Mouse (Mus musculus) liver, postnatal 0 days (tissue): ENCODE measurements at regions not wholly inside any gene's neighbourhood (a gene's known extent, or its start where the extent isn't known, plus 50 kb on each side); places are given as distances from the start of the nearest gene placed in this dataset.
A peak's percentile ranks its signal among the peaks of the same experiment; 100 is the strongest.

Source experiments
- ATAC-seq: fragments of 200-750 bp; cut with Nextera tagmentation; 2 replicates; pipeline ENCODE4 v1.8.0; 2017; ENCODE audit warnings: mild to moderate bottlenecking, moderate library complexity
- DNase-seq: peaks from one replicate; pipeline ENCODE4 v3.0.0-alpha.2; 2016
- H3K27ac ChIP-seq: fragments of 300-500 bp; sonication (generic); 2 replicates; pipeline ENCODE4 v1.5.1; 2014; ENCODE audit warnings: antibody characterized with exemption, moderate library complexity, mild to moderate bottlenecking, low read depth
- H3K27me3 ChIP-seq: fragments of 300-500 bp; sonication (generic); 2 replicates; pipeline ENCODE4 v1.6.1; 2014; ENCODE audit warnings: low read length, control low read depth, mixed read lengths; ENCODE audit not compliant: insufficient read depth
- H3K36me3 ChIP-seq: fragments of 300-500 bp; sonication (generic); replicated peaks from 2 replicates; pipeline ENCODE4 v1.6.1; 2014; ENCODE audit warnings: mild to moderate bottlenecking, control low read depth, low read length, moderate library complexity, mixed read lengths; ENCODE audit not compliant: insufficient read depth
- H3K4me1 ChIP-seq: fragments of 300-500 bp; sonication (generic); 2 replicates; pipeline ENCODE4 v1.6.1; 2014; ENCODE audit warnings: antibody characterized with exemption, mild to moderate bottlenecking, control low read depth; ENCODE audit not compliant: insufficient read depth
- H3K4me2 ChIP-seq: fragments of 300-500 bp; sonication (generic); 2 replicates; pipeline ENCODE4 v1.6.1; 2014; ENCODE audit warnings: low read depth, mild to moderate bottlenecking, low read length, moderate library complexity, mixed read lengths
- H3K4me3 ChIP-seq: fragments of 300-500 bp; sonication (generic); 2 replicates; pipeline ENCODE4 v1.5.1; 2014; ENCODE audit warnings: low read depth, low read length
- H3K9ac ChIP-seq: fragments of 300-500 bp; sonication (generic); replicated peaks from 2 replicates; pipeline ENCODE4 v1.6.1; 2014; ENCODE audit warnings: mild to moderate bottlenecking, moderate library complexity
- H3K9me3 ChIP-seq: fragments of 300-500 bp; sonication (generic); 2 replicates; pipeline ENCODE4 v1.6.1; 2016; ENCODE audit warnings: mild to moderate bottlenecking, control low read depth, low read length, mixed read lengths
- CTCF ChIP-seq: sonication (generic); IDR thresholded peaks from 2 replicates; pipeline ENCODE4 v1.5.1; 2016; ENCODE audit warnings: antibody characterized with exemption, low read depth
- EP300 ChIP-seq: IDR thresholded peaks from 2 replicates; pipeline ENCODE4 v1.6.1; 2016; ENCODE audit warnings: antibody characterized with exemption, low read depth, mild to moderate bottlenecking
- WGBS: fragments of 180-500 bp; shearing (Covaris S2); extraction: QIAGEN DNeasy Blood & Tissue Kit; methylation state at CpG from one replicate; pipeline ENCODE4 v1.1.7; 2014; ENCODE audit not compliant: insufficient replicate concordance; 5-methylcytosine and 5-hydroxymethylcytosine counted together

DNA sequence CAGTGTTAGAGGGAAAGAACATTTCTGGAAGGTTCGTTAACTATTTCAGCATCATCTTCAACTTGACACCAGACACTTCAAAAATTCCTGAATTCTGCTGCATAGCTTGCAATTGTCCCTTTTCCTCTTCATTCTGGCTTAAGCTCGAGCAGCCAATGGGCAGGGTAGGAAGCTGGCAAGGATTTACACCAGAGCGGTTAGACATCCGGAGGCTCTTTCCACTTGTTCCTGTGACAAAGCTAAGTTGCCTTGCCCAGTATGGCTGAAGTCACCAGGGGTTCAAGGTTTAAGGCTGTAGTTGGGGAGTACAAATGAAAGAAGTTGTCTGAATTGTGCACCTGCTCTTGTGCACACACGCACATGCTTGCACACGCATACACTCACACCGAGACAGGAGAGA is 206.8 kb upstream of the Serp2 start:
- WGBS = 77% methylated on average over 7 of the region's 7 CpGs
- H3K9me3 ChIP-seq = no peaks in the 10 kb centered on the region

DNA sequence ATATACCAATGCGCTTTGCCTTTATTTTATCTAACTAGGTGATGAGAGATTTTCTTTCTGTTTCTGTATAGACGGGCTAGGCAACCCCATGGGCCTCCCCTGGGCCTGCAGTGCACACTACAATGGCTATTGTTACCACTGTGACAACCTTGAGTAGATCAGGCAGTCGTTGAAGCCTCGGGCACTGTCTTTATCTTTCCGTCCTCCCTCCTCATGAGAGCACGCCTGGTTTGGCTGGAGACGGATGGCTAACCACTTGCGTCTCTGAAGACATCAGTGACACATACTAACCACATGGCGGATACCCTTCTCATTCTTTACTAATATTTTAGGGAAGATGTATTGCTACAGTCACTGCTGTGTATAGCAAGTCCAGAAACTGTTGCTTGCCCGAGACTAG is 206.1 kb upstream of the Serp2 start:
- Histone ChIP-seq H3K36me3 (no peaks in the 10 kb centered on the region), H3K9ac (no peak overlapping the region), H3K27ac (no peak overlapping the region), H3K4me1 (peaks cover 9% of the 10 kb centered on the region), H3K4me3 (no peak overlapping the region), H3K4me2 (no peak overlapping the region), H3K9me3 (no peaks in the 10 kb centered on the region), H3K27me3 (no peaks in the 10 kb centered on the region)
- no peak for TF ChIP-seq CTCF
- no peak for TF ChIP-seq EP300
- no peak for ATAC-seq
- 60% methylated on average over 10 of the region's 10 CpGs for WGBS
- no peak for DNase-seq

More for the DNA sequence above, 206.8 kb upstream of the Serp2 start:
- TF ChIP-seq CTCF (no peak), EP300 (no peak)
- no peak for DNase-seq
- Histone ChIP-seq H3K36me3 (no peaks in the 10 kb centered on the region), H3K4me3 (no peak overlapping the region), H3K27ac (no peak overlapping the region), H3K4me2 (no peak overlapping the region), H3K27me3 (no peaks in the 10 kb centered on the region), H3K4me1 (peaks cover 9% of the 10 kb centered on the region), H3K9ac (no peak overlapping the region)
- no peak for ATAC-seq

DNA sequence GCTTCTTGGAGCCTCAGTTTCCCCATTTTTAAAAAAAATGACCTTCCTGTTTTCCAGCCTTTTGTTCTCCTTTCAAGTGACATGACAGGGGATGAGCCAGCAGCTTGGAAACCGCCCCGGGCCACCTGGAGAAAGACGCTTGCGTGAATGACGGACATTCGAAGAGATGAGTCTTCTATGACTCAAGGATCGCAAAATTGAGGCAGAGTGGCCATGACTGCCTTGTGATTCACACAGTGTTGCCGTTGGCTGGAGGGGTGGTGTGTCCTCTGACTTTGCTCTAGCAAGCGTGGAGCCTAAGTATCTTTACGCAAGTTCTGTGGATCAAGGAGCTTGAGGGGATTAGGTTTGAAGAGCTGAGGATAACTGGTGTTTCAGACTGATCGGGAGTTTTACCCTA is 205.0 kb upstream of the Serp2 start:
- H3K36me3 ChIP-seq = no peaks in the 10 kb centered on the region
- no peak overlapping the region for H3K9ac ChIP-seq
- no peak overlapping the region for H3K4me2 ChIP-seq
- no peak for TF ChIP-seq CTCF
- TF ChIP-seq EP300 = no peak
- no peak for DNase-seq
- H3K4me1 ChIP-seq = peaks cover 9% of the 10 kb centered on the region
- no peaks in the 10 kb centered on the region for H3K9me3 ChIP-seq
- ATAC-seq = no peak
- WGBS = 91% methylated on average over 11 of the region's 11 CpGs
- no peak overlapping the region for H3K27ac ChIP-seq
- no peak overlapping the region for H3K4me3 ChIP-seq
- H3K27me3 ChIP-seq = no peaks in the 10 kb centered on the region

DNA sequence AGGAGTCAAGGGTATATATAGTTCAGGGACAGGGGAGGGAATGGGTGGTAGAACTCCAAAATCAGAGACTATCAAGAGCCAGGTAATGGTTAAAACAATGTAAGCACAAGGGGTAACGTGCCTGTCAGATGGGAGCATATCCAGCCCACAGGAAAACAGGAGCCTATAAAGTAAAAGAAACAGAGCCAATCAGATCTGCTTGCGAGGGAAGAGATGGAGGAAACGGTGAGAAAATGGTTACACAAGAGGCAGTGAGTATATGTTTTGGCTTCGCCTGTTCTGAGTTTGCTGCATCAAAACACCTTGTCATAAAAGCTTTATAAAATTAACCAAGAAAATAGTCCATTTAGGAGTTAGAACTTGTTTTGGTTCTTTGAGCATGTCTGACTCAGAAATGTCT is 204.6 kb upstream of the Serp2 start:
- no peak overlapping the region for H3K27ac ChIP-seq
- WGBS = 71% methylated on average over 4 of the region's 4 CpGs
- no peak overlapping the region for H3K4me2 ChIP-seq
- H3K4me3 ChIP-seq = no peak overlapping the region
- H3K9me3 ChIP-seq = no peaks in the 10 kb centered on the region
- H3K36me3 ChIP-seq = no peaks in the 10 kb centered on the region
- no peak overlapping the region for H3K9ac ChIP-seq
- ATAC-seq = no peak
- TF ChIP-seq CTCF (no peak), EP300 (no peak)
- H3K27me3 ChIP-seq = no peaks in the 10 kb centered on the region
- H3K4me1 ChIP-seq = peaks cover 9% of the 10 kb centered on the region
- no peak for DNase-seq

DNA sequence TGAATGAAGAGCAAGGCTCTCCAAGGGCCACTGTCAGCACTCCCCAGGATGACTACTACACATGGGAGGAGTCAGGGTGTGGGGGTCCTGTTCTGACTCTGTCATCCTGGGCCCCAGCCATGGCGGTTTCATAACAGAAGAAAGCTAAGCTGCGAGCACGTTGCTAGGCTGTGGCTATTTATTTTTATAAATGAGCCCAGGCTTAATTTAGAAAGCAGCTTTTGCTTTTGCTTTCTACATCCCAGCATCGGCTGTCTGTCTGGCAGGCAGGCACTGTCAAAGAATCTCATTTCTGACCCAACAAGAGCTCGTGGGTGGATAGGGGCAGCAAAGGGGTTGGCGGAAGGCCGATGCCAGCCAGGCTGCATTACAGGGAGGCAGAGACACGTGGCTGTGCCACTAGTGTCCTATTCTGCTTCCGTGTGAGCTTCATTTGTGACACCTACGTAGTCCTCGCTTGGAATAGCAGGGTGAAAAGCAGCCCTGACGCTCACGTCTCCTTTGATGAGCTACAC is 203.9 kb upstream of the Serp2 start:
- Histone ChIP-seq H3K9ac (no peak overlapping the region), H3K4me1 (peaks cover 9% of the 10 kb centered on the region), H3K36me3 (no peaks in the 10 kb centered on the region), H3K27ac (no peak overlapping the region), H3K4me3 (no peak overlapping the region), H3K27me3 (no peaks in the 10 kb centered on the region), H3K9me3 (no peaks in the 10 kb centered on the region), H3K4me2 (no peak overlapping the region)
- ATAC-seq (no peak), DNase-seq (no peak)
- TF ChIP-seq EP300 (no peak), CTCF (no peak)
- WGBS = 75% methylated on average over 13 of the region's 13 CpGs

DNA sequence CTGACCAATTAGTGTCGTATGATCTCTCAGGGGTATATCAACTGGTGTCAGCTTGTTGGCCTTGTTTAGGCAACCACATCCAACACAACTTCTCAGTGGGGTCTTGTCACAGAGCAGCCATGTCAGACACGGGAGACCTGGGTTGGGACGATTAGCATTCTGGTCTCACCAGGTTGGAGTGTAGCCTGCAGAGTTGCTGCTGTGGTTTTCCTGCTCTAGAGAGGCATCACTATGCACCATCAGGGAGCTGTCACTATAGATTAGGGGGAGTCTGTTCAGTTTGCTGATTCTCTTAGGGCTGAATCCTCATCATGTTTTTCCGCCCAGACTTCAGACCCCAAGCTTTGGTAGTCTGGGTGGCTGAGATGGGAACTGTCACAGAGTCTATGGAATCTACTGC is 202.7 kb upstream of the Serp2 start:
- 44% methylated on average over 4 of the region's 4 CpGs for WGBS
- TF ChIP-seq EP300 = no peak
- no peak for TF ChIP-seq CTCF
- ATAC-seq (0 out of 2 replicates have a peak, but pooled peaks have one; percentile 12), DNase-seq (no peak)
- Histone ChIP-seq H3K9ac (no peak overlapping the region), H3K4me1 (peaks cover 3% of the 10 kb centered on the region), H3K4me3 (no peak overlapping the region), H3K27me3 (no peaks in the 10 kb centered on the region), H3K9me3 (no peaks in the 10 kb centered on the region), H3K27ac (no peak overlapping the region), H3K36me3 (no peaks in the 10 kb centered on the region), H3K4me2 (no peak overlapping the region)

DNA sequence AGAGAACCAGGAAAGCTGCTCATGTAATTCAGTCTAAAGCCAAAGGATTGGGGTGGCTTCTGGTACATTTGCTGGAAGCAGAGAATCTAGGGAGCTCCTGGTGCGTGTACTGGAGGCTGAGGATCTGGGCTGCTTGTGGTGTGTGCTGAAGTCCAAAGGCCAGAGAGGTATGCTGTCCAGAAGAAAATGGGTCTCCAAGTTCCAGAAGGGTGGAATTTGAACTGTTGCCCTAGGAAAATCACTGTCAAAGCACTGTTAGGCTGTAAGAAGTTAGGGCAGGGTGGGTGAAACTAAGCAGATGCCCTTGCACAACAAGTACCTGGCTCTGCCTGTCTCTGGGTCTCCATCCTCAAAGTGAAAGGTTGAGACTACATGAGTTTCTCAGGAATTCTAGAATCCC is 201.9 kb upstream of the Serp2 start:
- ATAC-seq = no peak
- Histone ChIP-seq H3K27ac (no peak overlapping the region), H3K36me3 (no peaks in the 10 kb centered on the region), H3K27me3 (no peaks in the 10 kb centered on the region), H3K9me3 (no peaks in the 10 kb centered on the region), H3K4me1 (no peaks in the 10 kb centered on the region), H3K9ac (no peak overlapping the region), H3K4me3 (no peak overlapping the region), H3K4me2 (no peak overlapping the region)
- no peak for TF ChIP-seq EP300
- no peak for TF ChIP-seq CTCF
- WGBS = 71% methylated on average over 1 of the region's 1 CpGs
- no peak for DNase-seq
